Mouse (Mus musculus) R1 (cell line): ENCODE data around the gene Lpp.
A peak's percentile ranks its signal among the peaks of the same experiment; 100 is the strongest.

ENCODE experiments used
- DNase-seq: peaks from one replicate; pipeline ENCODE4 v3.0.0-alpha.2; 2018; ENCODE audit warnings: low read depth, low spot score

The Lpp gene

DNA sequence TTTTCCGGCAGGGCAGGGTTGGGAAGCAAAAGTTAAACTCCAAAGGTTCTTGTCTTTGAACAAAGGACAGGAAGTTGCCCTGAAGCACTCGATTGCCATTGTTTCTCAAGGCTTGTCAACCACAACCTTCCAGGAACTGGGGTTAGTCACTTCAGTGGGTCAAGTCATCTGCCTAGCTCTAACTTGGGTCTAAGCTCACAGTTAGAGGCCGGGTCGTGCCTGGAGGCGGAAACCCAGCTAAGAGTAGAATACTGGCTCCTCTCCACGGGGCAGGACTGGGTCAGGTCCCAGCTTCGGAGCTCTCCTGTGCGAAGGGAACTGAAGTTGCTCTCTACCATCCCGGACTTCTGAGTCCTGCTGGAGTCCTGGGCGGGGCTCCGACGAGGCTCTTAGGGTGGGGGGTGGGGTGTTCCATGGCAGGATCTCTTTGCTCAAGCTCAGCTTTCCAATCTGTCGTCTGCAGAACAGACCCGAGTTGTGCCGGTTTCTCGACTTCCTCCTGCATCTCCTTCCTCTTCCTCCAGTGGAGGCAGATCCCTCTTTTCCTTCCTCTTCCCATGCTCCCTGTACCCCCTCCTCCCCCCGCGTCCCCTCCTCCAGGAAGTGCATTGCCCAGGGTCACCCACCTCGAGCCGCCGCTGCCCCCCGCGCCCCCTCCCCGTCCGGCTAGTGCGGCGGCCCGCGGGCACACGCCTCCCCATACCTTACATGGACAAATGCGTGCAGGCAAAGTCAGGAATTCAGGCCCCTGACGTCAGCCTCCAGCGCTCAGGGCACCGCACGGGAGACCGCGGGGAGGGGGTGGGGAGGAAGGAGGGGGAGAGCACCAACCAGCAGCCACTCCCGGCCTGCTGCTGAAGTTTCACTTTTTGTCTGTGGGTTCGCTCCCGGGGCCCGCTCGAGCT is at the start of gene Lpp:
Gene Lpp, plus strand, starts transcription at position 857 of the 905 bp plus-strand sequence.
- DNase-seq, result peak; percentile 96

DNA sequence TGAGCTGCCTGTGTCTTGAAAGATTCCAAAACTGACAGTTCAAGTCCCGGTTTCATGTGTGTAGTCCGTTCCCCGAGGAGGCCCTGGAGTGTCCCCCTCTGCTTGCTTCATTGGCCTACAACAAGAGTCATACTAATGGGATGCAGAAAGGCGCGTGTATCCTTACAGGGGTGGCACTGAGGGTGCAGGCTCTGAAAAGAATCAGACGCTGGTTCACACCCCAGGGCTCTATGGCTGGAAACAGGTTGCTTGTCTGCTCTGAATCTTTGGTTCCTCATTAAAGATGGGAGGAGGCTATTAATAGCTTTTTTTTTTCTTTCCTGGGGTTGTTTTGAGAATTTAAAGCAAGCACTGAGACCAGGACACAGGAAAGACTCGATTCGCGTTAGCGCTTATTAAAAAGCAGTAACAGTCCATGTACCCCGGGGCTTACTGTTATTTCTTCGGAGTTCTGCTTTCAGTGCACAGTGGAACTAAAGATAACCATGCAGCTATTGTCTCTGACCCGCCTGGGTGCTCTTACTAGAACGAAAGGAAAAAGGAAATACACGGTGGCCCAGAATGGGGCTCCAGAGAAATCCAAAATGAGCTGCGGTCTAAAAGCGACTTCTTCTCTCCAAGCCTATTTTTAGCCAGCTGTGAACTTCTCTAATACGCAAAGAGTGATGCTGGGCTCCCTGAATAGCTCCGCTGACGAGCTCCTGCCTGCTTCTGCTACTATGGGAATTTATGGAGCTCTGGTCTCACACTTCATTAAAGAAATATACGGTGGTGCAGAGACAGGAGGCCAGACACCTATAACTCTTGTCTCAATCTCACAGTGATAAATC is 45.5 kb upstream of the Lpp start:
- no peak for DNase-seq

DNA sequence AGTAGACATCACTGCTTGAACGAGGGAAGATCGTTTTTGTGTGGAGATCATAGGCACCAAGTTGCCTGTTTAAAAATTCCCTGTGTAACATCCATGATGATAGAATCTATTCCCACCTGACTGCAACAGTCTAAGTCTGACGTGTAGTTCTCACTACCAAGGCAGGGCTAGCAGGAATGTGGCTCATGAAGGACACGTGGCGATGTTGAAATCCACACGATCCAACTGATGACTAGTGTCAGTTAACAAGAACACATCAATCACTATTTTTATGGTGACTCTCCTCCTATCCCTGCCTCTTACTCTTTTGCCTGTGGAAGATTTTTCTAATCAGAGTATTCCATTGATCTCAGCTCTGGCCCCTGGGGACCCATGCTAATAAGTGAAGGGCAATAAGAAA is 43.0 kb upstream of the Lpp start:
- DNase-seq, result no peak

DNA sequence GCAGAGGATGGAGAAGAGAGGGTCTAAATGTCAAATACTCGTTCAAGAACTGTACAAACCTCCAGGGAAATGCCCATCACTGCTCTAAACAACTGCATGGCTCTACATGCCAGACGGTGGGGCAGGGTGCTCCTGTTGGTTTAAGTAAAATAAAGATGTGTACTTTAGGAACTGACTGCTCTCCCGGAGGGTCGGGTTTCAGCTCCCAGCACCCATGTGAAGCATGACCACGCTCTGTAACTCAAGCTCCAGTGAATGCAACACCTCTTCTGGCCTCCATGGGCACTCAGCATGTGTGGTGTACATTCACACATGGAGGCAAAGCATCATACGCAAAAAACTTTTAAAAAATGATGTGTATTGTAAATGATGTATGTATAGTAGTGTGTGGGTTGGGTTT is 42.6 kb upstream of the Lpp start:
- DNase-seq, result no peak

DNA sequence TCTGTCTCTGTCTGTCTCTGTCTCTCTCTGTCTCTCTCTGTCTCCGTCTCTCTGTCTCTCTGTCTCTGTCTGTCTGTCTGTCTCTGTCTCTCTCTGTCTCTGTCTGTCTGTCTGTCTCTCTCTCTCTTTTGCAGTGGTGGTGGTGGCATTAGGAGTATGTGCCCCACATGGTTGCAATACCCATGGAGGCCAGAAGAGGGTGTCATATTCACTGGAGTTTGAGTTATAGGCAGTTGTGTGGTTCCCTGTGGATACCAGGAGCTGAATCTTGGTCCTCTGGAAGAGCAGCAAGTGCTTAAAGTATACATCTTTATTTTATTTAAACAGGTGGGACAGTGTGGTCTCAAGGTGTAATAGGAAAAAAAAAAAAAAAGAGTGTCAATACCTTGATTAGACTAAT is 41.5 kb upstream of the Lpp start:
- peak; percentile 65 for DNase-seq

DNA sequence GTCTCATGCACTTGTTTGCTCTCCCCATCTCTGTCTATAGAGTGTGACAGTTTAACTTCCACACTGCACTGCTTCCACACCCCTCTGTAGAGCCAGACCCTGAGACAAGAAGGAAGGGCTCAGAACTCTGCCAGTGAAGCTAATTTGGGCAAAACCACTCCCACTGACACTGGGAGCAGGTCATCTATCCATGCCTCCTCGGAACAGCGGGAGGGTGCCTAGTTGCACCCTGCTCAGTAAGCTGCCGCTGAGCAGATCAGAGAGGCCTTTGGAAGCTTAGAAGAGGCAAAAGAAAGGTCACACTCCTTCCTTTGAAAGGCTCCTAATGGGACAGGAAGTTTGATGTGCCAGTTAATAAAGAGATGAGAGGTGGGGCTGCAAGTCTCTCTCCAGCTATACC is 39.5 kb upstream of the Lpp start:
- DNase-seq, result peak; percentile 25

DNA sequence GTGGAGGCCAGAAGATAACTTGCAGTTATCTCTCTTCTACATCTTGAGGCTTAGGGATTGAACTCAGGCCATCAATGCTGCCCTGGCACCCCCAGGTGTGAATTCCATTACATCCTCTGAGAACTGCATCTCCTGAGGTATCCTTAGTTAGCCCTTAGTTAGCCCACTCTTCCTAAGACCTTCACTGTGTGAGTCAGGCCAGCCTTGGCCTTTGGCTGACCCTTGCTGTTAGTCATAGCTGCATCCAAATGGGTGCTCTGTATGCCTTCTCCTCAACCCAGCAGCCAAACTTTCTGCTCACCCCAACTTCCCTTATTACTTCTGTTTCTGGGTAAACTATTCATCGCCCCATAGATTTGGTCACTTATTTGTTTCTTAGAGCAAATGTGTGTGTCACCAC is 31.6 kb upstream of the Lpp start:
- no peak for DNase-seq

DNA sequence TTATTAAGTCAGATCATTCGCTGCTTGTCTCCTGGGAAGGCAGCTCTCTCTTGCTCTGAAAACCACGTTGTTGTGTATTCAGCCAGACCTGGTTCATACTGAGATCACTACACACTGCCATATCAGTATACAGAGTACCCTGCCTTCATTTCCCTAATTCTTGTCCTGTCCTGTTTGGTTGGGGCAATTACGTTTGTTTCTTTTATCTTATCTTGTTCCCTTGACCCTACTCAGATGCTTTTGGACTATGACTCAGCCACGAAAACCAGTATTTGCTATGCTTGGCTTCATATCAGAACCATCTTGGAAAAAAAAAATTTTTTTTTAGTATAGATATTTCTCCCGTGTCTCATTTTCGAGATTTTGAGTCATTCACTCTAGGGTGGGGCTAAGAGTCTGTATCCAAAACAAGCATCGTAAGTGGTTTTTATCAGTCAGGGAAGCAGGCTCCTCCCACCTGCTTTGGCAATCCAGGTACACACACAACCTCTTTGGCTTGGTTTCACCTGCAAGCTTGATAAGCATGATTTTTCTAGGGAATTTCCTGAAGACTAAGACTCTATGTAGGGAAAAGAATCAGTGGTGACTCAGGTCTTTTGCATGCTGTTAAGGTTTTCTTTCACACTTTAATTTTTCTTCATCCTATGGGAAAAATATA is 29.1 kb upstream of the Lpp start:
- no peak for DNase-seq

DNA sequence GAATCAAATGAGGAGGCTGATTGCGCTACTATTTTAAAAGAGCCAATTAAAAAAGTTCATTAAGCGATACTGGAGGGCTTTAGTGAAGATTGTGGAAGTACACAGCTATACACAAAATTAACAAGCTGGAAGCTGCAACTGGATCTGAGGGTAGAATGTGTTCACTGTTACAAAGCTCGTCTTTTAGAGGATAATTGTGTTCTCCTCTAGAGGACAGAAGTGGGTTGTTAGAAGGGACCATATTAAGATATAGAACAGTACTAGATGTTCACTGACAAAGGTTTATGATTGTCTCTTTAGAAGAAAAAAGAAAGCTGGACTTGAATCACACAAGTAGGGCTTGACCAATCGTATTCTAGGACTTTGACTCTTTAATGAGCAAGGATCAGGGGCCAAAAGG is 27.4 kb upstream of the Lpp start:
- DNase-seq, result no peak

DNA sequence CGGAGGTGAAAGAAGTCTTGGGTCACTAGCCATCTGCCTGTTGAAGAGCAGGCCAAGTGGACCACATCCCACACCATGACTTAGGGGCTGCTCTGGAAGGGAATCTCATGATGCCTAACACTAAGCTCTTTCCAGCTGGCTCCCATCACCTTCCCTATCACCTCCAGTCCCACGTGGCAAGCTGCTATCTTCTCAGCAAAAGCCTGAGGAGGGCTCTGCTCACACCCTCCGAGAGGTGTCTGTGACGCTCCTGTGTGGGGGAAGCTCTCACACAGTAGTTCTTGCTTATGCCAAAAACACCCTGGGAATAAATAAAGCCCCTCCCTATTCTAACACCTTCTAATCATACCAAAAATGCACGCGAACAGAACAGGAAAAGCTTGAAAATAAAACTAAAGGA is 26.2 kb upstream of the Lpp start:
- no peak for DNase-seq

DNA sequence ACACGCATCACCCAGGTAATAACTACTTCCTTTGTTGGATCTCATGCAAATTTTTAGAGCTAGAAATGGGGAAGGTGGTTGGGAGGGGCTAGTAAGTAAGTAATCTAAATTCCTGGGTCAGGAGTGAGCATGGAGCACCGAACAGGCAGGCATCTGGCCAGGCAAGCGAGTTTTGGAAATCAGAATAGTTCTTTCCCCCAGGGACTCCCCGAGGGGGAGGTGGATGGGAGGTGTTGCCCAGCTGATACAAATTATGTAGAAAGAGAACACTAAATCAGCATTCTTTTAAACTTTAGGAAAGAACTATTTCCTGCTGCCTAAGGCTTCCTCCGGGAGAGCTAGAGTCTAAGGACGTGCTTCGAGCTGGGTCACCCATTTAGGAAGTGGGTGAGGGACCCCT is 25.8 kb upstream of the Lpp start:
- peak; percentile 42 for DNase-seq

DNA sequence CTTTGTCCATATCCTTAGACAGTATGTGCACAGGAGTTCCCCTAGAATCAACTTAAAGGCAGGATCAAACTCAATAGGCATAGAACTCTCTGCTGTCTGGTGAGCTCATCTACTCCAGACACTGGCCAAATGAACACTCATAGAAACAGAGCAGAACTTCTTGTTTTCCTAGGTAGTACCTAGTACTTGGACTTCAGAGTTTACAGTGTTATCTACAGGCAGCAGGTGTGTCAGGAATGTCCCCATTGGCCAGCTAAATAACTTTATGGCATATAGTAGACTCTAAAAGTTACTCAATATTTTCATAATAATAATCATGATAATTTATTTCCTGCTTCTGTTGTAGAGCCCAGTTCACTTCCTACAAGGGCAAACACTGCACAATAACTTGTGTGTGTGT is 16.8 kb upstream of the Lpp start:
- DNase-seq, result no peak

DNA sequence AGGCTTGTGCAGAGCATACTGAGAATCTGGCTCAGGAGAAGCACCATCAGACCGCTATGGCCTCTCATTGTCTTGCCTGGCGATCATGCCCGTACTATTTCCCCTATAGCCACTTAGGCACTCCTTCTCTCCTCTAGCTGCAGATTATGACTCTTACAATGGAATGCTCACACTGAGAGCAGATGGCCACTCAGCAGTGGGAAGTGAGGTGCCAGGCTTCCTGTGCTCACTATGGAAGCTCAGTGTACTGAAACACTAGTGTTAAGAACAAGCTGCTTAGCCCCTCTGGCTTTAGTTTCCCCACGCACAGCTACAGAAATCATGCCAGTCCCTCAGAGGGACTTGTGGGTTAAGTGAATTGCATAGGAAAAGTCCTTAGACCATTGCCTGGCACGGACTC is 2.7 kb upstream of the Lpp start:
- no peak for DNase-seq

DNA sequence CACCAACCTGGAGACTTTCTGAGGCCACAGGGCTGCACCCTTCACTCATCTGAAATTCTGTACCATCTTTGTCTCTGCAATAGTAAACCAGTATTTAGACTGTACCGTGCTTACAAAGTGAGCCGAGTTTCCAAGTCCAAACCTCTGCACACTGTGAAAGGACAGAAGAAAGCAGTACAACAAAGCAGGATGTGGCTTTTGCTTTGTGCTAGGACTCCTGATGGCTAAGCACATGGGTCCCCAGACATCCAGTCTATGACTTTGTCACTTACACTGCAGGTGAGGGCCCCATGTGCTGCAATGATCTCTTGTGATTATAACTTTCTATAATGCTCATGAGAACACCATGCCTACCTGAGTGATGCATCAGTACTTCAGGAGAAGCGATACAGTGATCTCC is 2.2 kb upstream of the Lpp start:
- DNase-seq, result no peak

DNA sequence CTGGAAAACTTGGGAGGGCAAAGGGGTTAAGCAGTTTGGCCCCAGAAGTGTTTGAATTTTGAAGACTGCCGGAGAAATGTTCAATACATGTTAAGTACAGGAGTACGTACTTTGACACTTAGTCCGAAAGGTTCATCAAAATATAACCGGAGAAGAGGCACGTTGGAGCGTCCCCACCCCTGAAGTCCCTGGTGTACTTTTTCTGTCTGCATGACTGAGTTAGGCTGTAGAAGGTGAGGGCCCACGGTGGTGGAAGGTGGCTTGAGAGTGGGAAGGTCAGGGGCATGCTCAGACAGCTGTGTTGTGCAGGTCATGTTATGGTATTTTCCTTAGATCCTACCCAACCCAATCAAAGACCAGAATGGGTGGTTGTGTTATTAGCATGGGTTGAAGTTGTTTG is 1.4 kb upstream of the Lpp start:
- DNase-seq, result no peak

DNA sequence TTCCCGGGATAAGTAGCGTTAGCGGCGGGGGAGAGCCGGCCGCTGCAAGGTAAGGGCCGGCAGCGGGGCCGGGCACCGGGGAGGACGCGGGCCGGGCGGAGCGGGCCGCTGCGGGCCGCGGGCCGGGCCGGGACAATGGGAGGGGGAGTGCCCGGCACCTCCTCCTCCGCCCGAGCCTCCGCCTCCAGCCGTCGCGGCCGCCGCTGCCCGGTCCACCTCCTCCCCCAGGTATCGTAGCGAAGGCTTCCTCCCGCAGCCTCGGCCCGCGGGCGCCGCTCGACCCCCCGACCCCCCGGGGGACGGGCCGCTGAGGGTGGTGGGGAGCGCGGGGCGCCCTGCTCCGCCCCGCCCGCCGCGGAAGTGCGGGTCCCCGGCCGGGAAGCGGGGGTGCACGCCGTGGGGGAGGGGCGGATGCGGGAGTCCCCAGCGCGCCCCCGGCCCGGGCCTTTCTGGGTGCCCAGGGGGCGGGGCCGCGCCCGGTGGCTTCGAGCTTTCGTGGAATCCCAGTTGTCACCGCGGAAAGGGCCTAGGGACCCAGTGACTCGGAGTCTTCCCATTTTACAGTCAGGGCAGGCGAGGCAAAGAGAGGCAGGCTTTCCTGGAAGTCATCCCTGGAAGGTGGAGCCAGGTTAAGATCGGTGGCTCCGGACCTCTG is 376 bp downstream of the Lpp start:
- peak; percentile 58 for DNase-seq

DNA sequence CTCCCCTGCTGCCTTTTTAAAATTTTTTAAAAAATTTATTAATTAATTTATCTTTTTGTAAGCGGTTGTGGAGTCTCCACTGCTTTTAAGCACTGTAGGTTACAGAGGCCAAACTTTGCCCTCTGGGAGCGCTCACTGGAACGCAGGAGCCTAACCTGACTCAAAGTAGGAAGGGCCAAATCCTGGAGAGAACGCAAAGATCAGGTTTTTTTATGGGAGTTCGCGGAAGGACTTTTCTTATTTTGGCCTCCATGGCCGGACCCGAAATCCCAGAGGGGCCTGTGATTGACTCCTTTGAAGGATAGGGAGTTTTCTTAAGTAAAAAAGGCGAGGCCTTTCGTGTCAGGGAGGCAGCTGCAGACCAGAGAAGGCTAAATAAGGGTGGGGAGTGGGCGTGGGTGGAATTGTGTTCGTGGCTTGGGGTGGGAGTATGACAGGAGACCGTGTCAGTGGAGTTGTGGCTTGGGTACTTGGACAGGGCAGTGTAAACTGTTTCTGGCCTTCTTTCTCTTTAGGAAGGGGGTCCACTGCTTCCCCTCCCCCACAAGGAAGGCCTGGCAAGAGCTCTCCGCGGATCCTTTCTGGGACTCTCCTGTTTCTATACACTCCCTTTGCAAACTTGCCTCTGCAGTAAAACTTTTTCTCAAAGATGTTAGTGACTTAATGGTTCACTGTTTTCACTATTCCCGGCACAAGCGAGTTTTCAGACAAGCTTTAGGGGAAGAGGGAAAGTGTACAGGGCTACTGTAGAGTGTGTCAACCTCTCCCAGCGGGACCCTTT is 1.1 kb downstream of the Lpp start:
- peak; percentile 44 for DNase-seq

DNA sequence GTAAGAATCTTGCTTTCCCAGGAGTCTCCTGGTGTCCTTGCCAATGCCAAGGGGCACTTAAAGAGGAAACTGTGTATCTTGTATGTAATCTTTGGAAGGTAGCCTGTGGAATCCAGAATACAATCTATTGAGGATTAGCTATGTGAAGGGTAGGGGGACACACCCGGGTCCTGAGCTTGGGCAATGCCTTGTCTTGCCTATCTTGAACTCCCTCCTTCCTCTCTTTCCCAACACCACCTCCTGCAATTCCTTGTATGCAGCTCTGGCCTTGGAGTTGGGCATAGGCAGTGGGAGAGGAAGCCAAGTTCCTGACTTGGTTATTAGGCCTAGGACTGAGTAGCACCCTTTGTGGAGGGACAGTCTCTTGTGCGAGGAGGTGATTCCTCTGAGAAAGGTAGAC is 1.8 kb downstream of the Lpp start:
- no peak for DNase-seq

DNA sequence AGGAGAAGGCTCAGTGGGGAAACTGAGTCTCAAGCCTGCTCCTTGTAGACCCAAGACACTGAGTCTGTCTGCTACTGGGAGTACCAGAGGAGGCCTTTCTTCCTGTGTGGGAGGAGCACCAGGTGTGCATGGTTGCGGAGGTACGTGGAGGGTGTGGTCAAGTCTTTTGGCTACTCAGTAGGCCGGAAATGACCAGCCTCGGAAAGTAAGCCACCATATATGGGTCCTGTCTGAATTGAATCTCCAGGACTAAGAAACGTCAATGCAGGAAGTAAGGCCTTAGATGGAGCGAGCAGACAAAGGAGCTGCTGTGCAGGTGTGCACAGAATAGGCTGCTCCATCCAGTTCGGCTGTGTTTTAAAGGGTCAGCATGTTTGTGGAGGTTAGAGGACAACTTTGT is 3.2 kb downstream of the Lpp start:
- peak; percentile 37 for DNase-seq

DNA sequence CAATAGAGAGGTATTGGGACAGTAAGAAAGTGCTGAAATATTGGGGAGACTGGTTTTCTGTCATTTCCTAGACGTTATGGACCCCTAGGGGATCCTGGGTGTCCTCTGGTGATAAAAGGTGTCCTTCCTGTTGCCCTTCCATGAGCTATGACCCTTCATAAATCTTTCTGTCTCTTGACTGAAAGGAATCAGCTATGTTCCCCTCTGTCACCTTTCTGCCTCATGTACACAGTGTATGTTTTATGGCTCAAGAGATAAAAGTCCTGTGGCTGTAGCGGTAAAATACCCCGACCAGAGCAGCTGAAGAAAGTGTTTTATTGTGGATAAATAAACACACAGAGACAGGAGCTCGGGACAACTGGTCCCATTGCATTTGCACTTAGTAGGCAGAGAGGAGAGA is 5.2 kb downstream of the Lpp start:
- DNase-seq, result no peak

DNA sequence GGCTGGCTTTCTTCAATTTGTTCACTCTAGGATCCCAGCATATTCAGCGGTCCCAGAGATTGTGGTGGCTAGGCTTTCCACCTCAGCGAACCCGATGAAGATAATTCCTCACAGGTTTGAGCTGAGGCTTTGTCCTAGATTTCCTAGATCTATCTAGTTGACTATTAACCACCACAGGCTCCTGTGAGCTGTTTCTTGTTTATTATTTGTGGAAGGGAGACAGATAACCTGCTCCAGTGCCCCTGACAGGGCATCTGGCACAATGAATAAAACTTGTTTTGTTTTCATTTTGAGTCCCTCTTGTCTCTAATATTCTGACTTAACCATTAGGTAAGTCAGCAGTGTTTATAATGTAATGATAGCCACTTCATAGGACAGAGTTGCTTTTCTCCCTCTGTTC is 5.6 kb downstream of the Lpp start:
- DNase-seq, result no peak
